Mouse (Mus musculus): ENCODE measurements around the gene Arhgdia.
A peak's percentile ranks its signal among the peaks of the same experiment; 100 is the strongest.

Gene Arhgdia

DNA sequence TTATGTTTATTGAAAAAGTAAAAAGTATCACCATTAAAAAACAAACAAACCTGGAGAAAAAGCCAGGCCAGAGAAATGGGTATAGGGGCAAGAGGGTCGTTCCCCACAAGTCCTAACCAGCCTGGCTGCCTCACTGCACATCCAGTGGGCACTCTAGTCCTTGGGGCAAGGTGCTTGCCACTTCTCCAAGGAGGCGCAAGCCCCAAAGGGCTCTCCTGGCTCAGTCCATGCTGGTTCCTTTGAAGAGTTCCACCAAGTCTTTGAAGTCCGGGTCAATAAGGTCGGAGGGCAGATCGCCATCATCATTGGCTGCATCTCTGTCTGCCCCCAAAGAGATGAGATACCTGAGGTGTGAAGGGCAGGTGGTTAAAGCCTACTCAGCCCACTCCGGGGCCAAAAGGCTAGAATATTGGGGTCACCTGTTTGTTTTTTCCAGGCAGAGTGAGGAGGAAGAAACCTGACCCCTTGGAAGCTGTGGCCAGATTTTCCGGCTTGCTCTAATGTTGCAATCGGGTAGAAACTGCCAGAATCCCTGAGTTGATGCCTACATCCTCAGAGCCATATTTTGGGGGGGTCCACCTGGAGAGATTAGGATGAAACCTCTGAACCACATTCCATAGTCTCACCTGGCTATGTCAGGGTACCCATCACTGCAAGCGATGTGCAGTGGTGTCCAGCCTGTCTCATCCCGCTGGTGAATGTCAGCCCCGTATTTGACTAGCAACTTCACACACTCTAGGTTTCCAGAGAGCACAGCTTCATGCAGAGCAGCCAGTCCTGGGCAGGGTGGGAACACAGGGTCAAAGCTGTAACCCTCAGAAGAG is 31.2 kb downstream of the Arhgdia start:
- no peak for DNase-seq

DNA sequence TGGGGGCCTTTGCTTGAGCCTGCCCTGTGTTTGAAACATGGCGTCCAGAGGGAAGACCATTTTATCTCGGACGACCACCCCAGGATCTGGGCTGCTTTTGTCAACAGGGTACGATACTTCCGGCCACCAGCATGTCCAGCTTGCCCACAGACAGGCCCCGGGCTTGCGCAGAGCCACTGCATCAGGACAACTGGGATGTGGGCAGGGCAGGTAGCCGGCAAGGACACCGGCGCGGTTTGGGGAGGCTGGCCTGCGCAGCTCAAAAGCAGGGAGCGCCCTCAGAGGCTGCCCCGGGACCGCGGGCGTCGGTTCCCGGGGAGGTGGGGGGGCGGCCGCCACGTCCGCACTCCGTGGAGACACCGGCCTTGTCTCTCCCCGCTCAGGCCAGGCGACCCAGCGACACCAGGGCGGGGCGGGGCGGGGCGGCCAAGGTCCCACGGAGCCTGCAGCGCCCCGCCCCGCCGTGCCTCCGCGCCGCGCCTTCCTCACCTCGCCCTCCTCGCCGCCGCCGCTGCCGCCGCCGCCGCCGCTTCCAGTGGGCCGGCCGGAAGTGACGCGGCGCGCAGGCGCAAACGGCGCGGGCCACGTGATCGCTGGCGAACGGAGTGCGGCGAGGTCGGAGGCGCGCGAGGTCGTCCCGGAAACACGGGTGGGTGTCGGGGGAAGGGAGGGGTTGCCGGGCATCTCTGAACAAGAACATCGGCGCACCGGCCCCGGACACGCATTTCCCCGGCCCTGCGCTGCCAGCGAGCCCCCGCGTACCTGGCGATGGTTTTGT is 32.1 kb downstream of the Arhgdia start, which contains the start of gene Mcrip1:
Gene Mcrip1 (minus strand): TSS at position 560 of the 778 bp plus-strand sequence.
- peak; percentile 93 to 96 for DNase-seq

DNA sequence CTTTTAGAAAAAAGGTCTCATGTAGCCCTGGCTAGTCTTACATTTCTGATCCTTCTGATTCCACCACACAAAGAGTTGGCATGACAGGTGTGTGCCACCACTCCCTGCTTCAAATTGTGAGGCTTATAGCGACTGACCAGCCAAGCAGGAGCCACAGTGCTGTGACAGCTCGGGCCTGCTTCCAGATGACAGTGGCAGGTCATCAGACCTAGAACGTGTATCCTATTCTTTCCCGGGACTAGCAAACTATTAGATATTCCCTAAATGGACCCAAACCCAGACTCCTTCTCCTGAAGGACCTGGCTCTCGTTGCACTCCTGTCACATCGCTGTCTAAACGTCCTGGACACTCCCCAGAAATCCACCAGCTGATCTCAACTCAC is 32.6 kb downstream of the Arhgdia start:
- DNase-seq, result no peak

DNA sequence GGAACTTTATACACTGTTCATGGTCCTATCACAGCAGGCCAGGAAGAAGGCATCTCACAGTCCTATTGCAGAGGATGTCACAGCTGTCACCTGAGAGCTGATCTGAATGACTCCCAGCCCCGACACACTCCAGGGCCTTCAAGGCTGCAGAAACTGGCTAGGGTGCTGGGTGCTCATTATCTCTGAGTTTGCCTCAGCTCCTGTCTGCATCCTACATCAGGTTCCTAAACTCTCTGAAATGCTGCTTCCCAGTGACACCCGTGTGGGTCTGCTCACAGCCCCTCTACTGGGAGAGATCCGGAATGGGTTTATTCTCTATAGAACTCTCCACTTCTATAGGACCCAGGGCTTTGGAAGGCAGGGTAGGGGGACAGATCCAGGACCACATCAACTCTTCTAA is 33.2 kb downstream of the Arhgdia start:
- DNase-seq, result no peak

DNA sequence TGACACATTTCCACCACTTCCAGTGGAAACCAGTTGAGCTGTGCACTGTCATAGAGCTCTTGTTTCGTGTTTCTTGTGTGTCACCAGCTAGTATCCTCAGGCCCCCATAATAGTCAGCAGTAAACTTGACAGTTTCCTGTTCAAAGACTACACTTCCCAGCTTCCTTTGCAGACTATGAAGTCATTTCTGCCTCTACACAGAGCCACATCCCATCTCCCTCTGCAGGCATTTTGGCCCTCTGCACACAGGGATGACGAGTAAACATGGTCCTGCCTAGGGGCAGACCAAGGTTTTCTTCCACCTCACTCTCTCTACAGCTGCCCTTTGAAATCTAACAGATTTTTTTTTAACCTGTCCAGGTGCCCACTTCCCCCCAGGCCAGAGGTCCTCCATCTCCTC is 34.0 kb downstream of the Arhgdia start:
- no peak for DNase-seq

DNA sequence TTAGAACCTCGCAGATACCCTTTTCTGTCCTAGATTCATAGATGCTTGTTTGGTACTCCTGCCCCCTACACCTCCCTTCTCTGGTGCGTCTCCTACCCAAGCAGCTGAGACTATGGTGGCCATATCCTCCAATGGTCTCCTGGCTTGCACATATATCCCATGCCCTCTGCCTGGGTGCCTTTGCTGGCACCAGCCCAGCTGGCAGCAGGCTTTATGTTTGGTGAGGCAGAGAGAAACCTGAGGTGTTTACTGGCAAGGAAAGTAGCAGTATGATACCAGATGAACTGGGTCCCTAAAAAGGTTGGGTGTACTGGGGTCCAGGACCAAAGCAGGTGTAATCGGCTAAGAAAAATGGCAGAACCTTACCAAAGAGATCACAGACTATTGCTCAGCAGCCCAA is 35.5 kb downstream of the Arhgdia start:
- DNase-seq, result no peak

DNA sequence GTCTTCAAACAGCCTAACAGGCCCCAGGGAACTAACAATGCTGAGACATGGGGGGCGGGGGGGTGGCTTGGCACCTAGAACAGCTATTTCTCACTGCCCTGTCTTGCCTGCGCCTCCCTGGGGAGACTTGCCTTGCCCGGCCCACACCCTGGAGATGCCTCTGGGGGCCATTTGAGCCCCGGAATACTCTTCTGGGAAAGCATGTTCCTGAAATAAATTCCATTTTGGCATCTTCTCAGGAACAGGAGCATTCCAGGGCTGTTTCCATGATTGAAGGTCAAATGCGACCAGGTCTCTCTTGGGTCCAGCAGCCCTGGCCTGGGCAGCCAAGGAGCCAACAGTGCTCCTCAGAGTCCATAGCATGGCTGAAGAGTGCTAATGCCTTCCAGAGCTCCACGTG is 39.0 kb downstream of the Arhgdia start:
- no peak for DNase-seq

DNA sequence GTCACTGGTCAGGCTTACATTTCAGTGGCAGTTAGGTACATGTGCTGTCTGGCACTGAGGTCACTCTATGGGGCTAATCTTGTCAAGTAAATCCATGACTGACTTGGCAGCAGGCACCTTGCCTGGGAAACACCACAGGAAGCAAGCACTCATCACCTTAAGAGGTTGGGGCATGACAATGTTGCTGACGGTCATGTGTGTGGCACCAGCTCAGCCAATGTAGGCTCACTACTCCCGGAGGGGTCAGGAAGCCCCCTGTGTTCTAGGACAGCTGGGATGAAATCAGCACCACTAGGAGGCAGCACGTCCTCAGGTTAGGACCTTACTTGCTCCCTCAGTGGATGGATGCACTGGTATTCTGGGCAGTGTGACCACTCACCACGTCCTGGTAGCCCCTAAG is 39.5 kb downstream of the Arhgdia start:
- DNase-seq, result peak in 1 of 2 experiments; percentile 11

DNA sequence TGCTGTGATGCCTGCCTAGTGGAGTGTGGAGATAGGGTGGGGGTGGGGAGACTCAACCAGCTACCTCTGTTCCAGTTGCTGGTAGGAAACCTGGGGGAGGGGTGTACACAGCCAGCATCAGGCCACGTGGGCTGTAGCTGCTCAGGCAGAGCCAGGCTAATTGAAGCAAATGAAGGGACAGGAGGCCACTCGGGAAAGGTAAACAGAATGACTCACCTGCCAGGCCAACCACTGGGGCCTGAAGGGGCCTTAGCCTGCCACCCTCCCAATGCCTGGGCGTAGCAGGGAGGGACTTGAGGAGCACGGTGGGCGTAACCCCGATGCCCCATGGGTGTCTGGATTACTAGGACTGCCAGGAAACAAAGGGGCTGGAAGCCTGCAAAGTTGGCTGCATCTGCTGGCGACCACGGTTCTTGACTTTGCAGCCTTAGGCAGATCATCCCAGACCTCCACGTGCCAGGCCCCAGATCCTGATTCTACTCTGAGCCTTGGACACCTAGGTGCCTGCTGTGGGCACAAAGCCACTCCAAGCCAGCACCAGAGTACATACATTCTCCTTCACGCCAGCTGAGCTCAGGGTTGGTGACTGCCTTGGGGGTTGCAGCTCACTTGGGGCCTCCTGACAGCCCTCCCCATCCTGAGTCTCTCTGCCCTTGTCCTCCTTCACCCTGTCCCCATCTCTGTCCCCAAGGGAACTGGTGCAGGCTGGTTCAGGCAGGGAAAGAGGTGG is 42.0 kb downstream of the Arhgdia start:
- no peak for DNase-seq

DNA sequence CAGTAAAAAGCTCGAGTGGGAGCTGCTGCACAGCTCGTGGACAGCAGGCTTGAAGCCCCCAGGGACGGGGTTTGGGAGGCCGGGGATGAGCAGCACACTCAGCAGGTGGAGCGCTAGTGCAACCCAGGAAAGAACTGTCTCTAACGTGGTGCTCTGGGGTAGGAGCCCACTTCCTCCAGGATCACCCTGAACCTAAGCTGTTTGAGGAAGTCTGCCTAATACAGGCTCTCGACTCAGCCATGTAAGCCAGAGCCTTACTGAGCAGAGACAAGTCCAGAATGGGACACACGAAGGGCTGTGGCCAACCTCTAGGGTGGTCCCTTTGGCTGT is 42.5 kb downstream of the Arhgdia start:
- DNase-seq, result no peak

DNA sequence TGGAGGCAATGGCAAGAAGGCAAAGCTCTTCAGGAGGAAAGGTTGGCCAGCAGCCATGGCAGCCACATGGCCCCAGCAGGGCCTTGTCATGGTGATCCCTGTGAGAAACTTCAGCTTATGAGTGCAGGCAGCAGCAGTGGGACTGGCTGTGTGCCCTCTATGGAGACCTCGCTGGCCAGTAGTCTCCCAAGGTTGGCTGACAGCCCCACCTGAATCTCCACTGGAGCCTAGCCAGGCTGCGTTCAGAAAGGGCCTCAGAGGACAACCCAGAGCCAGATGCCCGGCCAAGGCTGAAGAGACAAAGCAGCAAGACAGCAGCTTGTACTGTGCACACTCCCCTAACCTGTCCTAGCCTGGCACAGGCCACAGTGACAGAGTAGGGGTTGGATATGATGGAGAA is 42.9 kb downstream of the Arhgdia start:
- peak; percentile 83 to 86 for DNase-seq

DNA sequence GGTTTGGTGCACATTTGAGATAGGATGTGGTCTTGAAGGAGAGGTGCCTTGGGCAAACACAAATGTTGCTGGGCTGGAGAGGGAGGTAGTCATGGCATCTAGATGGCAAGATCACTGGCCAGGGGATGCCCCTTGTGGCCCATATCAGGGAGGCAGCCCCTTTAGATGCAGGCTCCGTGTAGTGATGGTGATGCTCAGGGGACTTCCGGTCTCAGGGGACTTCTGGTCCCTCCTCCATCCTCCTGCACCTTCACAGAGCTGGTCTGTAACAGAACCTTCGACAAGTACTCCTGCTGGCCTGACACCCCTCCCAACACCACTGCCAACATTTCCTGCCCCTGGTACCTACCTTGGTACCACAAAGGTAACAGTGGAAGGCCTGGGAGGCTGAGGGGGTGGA is 45.6 kb downstream of the Arhgdia start:
- no peak for DNase-seq

DNA sequence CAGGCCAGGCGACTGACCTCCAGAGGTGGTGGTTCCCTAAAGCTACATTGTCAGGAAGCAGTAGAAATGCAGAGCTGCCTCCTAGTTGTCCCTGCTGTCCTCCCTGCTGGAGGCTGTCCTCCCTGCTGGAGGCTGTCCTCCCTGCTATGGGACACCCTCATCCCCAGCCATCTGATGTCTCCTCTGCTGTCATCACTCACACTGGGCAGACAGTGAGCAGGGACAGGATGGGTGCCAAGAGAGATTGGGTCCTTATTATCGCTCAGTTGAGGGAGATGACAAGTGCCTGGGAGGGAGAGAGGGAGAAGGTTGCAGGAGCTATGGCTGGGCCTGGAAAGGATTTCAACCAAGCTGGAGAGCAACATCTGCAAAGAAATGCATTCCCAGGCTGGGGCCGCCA is 46.3 kb downstream of the Arhgdia start:
- no peak for DNase-seq

DNA sequence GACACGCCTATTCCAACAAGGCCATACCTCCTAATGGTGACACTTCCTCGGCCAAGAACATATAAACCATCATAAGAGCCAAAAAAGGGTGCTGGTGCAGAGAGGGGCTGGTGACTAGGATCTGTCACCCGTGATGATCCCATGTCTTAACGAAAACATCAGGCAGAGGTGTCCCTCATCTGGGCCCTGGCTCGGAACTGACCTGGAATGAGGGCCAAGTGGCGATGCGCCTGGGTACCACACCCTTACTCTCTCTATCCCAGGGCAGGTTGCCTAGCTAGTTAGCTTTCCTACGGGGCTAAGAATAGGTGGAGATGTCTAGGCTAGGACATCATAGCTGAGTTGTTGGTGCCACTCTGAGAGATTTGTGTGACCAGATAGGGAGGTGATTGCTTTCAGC is 47.3 kb downstream of the Arhgdia start:
- no peak for DNase-seq

DNA sequence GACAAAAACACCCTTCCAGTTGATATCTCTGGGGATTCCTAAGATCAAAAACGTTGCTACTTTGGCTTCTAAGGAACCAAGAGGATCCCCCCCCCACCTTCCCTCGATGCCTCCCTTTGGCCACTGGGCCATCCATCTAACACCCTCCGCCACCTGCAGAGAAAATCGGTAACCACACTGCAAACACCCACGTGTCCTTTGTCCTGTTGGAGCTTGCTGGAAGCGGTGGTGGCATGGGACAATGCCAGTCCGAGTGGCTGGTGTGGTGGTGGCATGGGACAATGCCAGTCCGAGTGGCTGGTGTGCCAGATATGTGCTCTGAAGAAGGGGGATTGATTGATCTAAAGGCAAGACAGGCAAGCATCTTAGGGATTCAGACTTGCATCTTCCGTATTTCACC is 49.8 kb downstream of the Arhgdia start:
- no peak for DNase-seq

DNA sequence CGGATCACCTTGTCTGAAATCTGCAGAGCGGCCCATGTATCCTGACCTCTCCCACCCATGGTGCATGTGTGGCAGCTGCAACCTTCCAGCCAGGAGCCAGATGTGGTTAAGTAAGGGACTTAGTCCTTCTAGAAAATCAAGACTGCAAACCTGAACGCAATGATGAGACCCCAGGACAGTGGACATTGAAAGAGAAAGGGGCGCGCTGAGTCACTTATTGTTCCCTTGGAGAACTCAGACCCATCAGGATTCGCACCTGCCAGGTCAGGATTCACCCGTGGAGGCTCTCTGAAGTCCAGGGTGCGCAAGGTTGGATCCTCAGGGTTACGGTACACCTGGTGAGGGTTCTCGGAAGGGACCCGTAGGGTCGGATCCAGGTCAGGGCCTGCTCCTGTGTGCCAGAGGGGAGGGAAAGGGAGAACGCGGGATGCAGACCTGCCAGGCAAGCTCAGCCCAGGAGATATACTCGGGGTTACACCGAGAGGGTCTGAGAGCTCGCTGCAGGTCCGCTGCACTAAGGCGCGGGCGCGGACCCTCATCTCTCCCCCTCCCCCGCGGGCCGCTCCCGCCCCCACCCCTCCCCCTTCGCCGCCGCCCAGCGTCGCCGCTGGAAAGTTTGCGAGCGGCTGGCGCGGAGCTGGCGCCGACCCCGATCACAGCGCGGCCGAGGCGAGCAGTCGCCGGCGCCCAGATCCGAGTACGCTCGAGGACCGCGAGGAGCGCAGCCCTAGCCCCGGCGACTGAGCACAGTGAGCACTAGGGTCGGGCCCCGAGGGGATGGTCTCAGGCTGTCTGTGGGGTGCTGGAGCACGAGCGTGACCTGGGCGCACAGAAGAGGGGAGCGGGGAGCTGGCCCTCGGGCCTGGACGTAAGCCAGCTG is 51.1 kb downstream of the Arhgdia start, which contains the start of gene Gcgr:
Gene Gcgr (plus strand): TSS at position 615 of the 880 bp plus-strand sequence.
- no peak for DNase-seq

DNA sequence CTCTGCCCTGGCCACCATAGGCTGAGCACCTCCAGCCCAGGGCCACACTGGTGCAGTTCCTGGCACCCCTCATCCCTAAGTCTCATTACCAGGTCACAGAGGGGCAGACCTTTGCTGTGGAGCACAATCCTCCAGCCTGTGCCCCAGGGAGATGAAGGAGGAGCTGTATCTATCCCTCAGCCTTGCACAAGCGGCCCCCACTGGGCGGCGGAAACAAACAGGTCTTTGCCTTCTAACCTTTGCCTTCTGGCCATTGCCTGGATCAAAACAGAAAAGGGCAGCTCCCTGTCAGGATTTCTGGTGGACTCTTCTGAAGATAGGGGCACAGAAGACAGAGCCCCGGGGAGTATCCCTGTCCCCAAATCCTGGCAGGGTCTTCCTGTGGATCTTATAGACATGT is 52.5 kb downstream of the Arhgdia start:
- DNase-seq, result no peak
